Mouse (Mus musculus) kidney, embryonic 16.5 days (tissue): ENCODE results near the gene Gm43720. TPM values are rescaled to one million over a fixed set of nuclear protein-coding genes. Genes with fewer than 3 reads are reported as not detected.
A peak's percentile ranks its signal among the peaks of the same experiment; 100 is the strongest.

Experiments
- ATAC-seq: fragments of 200-750 bp; cut with Nextera tagmentation; 2 replicates; pipeline ENCODE4 v1.8.0; 2017; ENCODE audit warnings: moderate TSS enrichment; ENCODE audit not compliant: low FRiP score, low TSS enrichment
- H3K27ac ChIP-seq: fragments of 300-500 bp; sonication (generic); 2 replicates; pipeline ENCODE4 v1.5.1; 2014; ENCODE audit warnings: low read length
- H3K27me3 ChIP-seq: fragments of 300-500 bp; sonication (generic); 2 replicates; pipeline ENCODE4 v1.6.1; 2014; ENCODE audit warnings: low read length, control low read depth, mixed read lengths; ENCODE audit not compliant: insufficient read depth
- H3K36me3 ChIP-seq: fragments of 300-500 bp; sonication (generic); 2 replicates; pipeline ENCODE4 v1.6.1; 2014; ENCODE audit warnings: low read length, control low read depth, mixed read lengths; ENCODE audit not compliant: insufficient read depth
- H3K4me1 ChIP-seq: fragments of 300-500 bp; sonication (generic); 2 replicates; pipeline ENCODE4 v1.6.1; 2014; ENCODE audit warnings: low read length, control low read depth, mixed read lengths; ENCODE audit not compliant: insufficient read depth
- H3K4me2 ChIP-seq: fragments of 300-500 bp; sonication (generic); replicated peaks from 2 replicates; pipeline ENCODE4 v1.6.1; 2014; ENCODE audit warnings: low read depth, low read length
- H3K4me3 ChIP-seq: fragments of 300-500 bp; sonication (generic); 2 replicates; pipeline ENCODE4 v1.5.1; 2014; ENCODE audit warnings: mild to moderate bottlenecking, low read length
- H3K9ac ChIP-seq: fragments of 300-500 bp; sonication (generic); replicated peaks from 2 replicates; pipeline ENCODE4 v1.6.1; 2014; ENCODE audit warnings: low read length
- H3K9me3 ChIP-seq: fragments of 300-500 bp; sonication (generic); 2 replicates; pipeline ENCODE4 v1.6.1; 2016; ENCODE audit warnings: low read length, control low read depth
- WGBS: fragments of 180-500 bp; shearing (Covaris S2); extraction: QIAGEN DNeasy Blood & Tissue Kit; methylation state at CpG from one replicate; pipeline ENCODE4 v1.1.7; 2014; 5-methylcytosine and 5-hydroxymethylcytosine counted together
- polyA plus RNA-seq: library from polyadenylated mRNA; unstranded; fragments of >200 nt; fragmentation: Nextera tagmentation; extraction: Ambion mirVana; gene quantifications from 2 replicates; pipeline ENCODE4 v1.2.1, GENCODE M21; 2015

The Gm43720 gene
- polyA plus RNA-seq, 1 experiment from 2014 or later: 0.15 TPM

- WGBS: 90% methylated on average over 10 of the region's 10 CpGs
- no peak overlapping the region for H3K4me3 ChIP-seq
- 0 out of 2 replicates have a peak, but pooled peaks cover 4% of the 10 kb centered on the region for H3K9me3 ChIP-seq
- ATAC-seq: no peak
- H3K9ac ChIP-seq: no peak overlapping the region
- H3K4me1 ChIP-seq: peaks cover 15% of the 10 kb centered on the region
- no peak overlapping the region for H3K27ac ChIP-seq
- H3K27me3 ChIP-seq: no peaks in the 10 kb centered on the region
- no peak overlapping the region for H3K4me2 ChIP-seq
- peaks cover 34% of the 10 kb centered on the region for H3K36me3 ChIP-seq
Observed at GRCm38 (mm10) chr5:138256966-138257584, 22.7 kb downstream of the Gm43720 start.

DNA sequence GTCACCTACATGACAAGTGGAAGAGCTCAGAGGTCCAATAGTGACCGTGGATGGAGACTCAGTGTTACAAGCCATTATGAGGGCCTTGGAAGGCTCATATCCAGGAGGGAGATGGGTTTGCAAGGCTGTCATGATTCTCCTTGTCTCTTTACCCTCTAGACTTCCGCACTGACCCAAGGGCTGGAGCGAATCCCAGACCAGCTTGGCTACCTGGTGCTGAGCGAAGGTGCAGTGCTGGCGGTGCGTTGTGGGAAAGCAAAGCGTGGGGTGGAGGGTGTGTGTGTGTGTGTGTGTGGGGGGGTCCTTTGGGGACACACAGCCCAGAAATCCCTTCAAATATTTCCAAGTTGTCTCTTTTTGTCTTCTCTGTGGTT lies 23.7 kb downstream of the Gm43720 start:
- 0 out of 2 replicates have a peak, but pooled peaks cover 4% of the 10 kb centered on the region for H3K9me3 ChIP-seq
- H3K27me3 ChIP-seq: no peaks in the 10 kb centered on the region
- H3K4me2 ChIP-seq: peak overlapping the region; percentile 76
- H3K36me3 ChIP-seq: peaks cover 25% of the 10 kb centered on the region
- 12% methylated on average over 7 of the region's 7 CpGs for WGBS
- peaks cover 11% of the 10 kb centered on the region for H3K4me1 ChIP-seq
- peak overlapping the region; percentile 74 for H3K4me3 ChIP-seq
- peak overlapping the region; percentile 77 for H3K9ac ChIP-seq
- ATAC-seq: peak; percentile 24
- H3K27ac ChIP-seq: peak overlapping the region; percentile 82

- Histone ChIP-seq H3K9ac (peak within 1 kb of the TSS; percentile 78), H3K36me3 (peaks cover 20% of the 10 kb centered on the region), H3K4me2 (peak within 1 kb of the TSS; percentile 76), H3K27ac (peak within 1 kb of the TSS; percentile 82), H3K27me3 (no peaks in the 10 kb centered on the region), H3K4me1 (peaks cover 11% of the 10 kb centered on the region), H3K4me3 (peak within 1 kb of the TSS; percentile 74), H3K9me3 (0 out of 2 replicates have a peak, but pooled peaks cover 4% of the 10 kb centered on the region)
- under 1% methylated on average over 38 of the region's 38 CpGs for WGBS
- ATAC-seq: peak; percentile 100
Observed at GRCm38 (mm10) chr5:138255353-138256093, 24.2 kb downstream of the Gm43720 start, which contains the start of gene Lamtor4. Gene Lamtor4, plus strand, starts transcription at chr5:138255482.

- Histone ChIP-seq H3K4me3 (no peak overlapping the region), H3K9ac (no peak overlapping the region), H3K4me2 (no peak overlapping the region), H3K27me3 (no peaks in the 10 kb centered on the region), H3K9me3 (0 out of 2 replicates have a peak, but pooled peaks cover 4% of the 10 kb centered on the region), H3K36me3 (no peaks in the 10 kb centered on the region), H3K27ac (no peak overlapping the region), H3K4me1 (peaks cover 11% of the 10 kb centered on the region)
- WGBS: 99% methylated on average over 3 of the region's 3 CpGs
- no peak for ATAC-seq
Observed at GRCm38 (mm10) chr5:138253061-138253460, 26.7 kb downstream of the Gm43720 start.

DNA sequence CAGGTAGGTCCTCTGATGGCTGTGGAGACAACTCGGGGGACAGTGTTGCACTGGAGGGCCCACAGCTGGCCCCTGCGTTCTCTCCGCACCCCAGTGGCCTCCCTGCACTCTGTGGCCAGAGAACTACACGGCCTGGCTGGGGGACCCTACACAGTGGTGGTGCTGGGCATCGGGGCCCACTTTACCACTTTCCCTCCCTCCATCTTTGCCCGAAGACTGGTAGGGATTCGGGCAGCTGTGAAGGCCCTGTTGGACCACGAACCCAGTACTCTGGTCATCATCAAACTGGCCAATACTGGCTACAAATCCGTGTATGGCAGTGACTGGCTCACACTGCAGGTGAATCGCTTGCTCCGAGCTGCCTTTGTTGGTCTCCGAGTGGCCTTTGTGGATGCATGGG lies 28.6 kb downstream of the Gm43720 start:
- 81% methylated on average over 12 of the region's 12 CpGs for WGBS
- Histone ChIP-seq H3K36me3 (no peaks in the 10 kb centered on the region), H3K9ac (no peak overlapping the region), H3K4me3 (no peak overlapping the region), H3K4me1 (peaks cover 6% of the 10 kb centered on the region), H3K27me3 (no peaks in the 10 kb centered on the region), H3K4me2 (no peak overlapping the region), H3K9me3 (0 out of 2 replicates have a peak, but pooled peaks cover 4% of the 10 kb centered on the region), H3K27ac (no peak overlapping the region)
- no peak for ATAC-seq

- Histone ChIP-seq H3K4me1 (no peaks in the 10 kb centered on the region), H3K36me3 (no peaks in the 10 kb centered on the region), H3K9ac (no peak overlapping the region), H3K27ac (no peak overlapping the region), H3K9me3 (no peaks in the 10 kb centered on the region), H3K27me3 (no peaks in the 10 kb centered on the region), H3K4me2 (no peak overlapping the region), H3K4me3 (no peak overlapping the region)
- ATAC-seq: no peak
- 35% methylated on average over 2 of the region's 2 CpGs for WGBS
Observed at GRCm38 (mm10) chr5:138241511-138241910, 38.2 kb downstream of the Gm43720 start.

GRCm38 (mm10) chr5:138234224-138234623 lies 45.5 kb downstream of the Gm43720 start:
- peak overlapping the region; percentile 89 for H3K27ac ChIP-seq

DNA sequence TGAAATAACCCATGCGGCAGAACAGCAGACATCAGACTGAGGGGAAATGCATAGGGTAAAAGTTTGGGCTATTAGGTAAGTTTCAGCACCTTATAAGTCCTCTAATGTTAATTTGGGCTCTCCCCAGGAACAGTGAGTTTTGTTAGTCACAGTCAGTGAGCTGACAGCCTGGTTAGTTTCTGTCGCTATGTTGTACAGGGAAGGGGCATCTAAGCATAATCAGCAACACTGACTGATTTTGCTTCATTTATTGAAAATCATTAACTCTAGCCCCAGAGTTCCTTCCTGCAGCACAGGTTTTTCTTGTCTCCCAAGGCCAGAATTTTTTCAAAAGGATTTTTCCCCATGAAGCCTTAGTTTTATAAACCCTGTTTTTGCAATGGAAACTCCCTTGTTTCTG lies 46.0 kb downstream of the Gm43720 start:
- WGBS: 55% methylated on average over 2 of the region's 2 CpGs
- peak overlapping the region; percentile 89 for H3K27ac ChIP-seq
- no peak overlapping the region for H3K4me3 ChIP-seq
- no peaks in the 10 kb centered on the region for H3K36me3 ChIP-seq
- peak; percentile 63; the same call in 1 of the 2 replicates for ATAC-seq
- no peaks in the 10 kb centered on the region for H3K27me3 ChIP-seq
- H3K9me3 ChIP-seq: no peaks in the 10 kb centered on the region
- no peak overlapping the region for H3K4me2 ChIP-seq
- H3K9ac ChIP-seq: no peak overlapping the region
- H3K4me1 ChIP-seq: peaks cover 9% of the 10 kb centered on the region

More at GRCm38 (mm10) chr5:138234224-138234623, 45.5 kb downstream of the Gm43720 start:
- Histone ChIP-seq H3K27me3 (no peaks in the 10 kb centered on the region), H3K9ac (no peak overlapping the region), H3K36me3 (no peaks in the 10 kb centered on the region), H3K9me3 (no peaks in the 10 kb centered on the region), H3K4me1 (peaks cover 9% of the 10 kb centered on the region), H3K4me2 (no peak overlapping the region), H3K4me3 (no peak overlapping the region)
- no peak for ATAC-seq

DNA sequence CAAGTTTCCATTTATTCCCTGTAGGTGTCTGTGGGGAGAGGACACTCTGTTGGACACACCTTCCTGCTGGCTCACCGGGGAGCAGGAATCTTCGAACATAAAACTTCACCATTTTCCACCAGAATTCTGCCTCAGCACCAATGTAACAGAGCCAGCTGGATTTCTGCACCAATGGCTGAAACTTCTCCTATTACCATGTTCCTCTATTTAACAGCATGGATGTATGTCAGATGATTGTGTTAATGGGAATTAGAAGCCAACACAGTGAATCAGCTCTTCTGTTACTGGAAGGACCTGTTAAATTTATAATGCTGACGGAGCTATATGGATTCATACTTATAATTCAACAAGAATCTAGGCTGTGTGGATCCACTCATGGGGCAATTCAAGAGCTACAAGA lies 50.2 kb downstream of the Gm43720 start:
- ATAC-seq: no peak
- Histone ChIP-seq H3K9ac (no peak overlapping the region), H3K36me3 (no peaks in the 10 kb centered on the region), H3K27ac (no peak overlapping the region), H3K4me1 (peaks cover 5% of the 10 kb centered on the region), H3K4me2 (no peak overlapping the region), H3K27me3 (no peaks in the 10 kb centered on the region), H3K4me3 (no peak overlapping the region), H3K9me3 (no peaks in the 10 kb centered on the region)
- 81% methylated on average over 3 of the region's 3 CpGs for WGBS

DNA sequence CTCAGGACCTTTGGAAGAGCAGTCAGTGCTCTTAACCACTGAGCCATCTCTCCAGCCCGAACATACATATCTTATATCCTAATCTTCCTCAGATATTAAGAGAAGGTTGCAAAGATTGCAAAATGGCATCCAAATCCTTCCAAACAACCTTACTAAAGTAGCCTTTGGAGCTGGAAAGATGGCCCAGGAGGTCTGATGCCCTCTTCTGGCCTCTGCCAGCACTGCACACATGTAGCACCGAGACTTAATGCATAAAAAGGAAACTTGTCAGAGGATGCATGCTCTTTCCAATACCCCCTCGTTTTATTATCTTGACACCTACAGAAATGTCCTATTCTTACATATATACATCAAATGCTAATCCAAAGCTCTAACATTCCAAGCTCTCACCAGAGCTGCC lies 51.7 kb downstream of the Gm43720 start:
- 63% methylated on average over 3 of the region's 3 CpGs for WGBS
- no peak overlapping the region for H3K27ac ChIP-seq
- no peak overlapping the region for H3K9ac ChIP-seq
- no peaks in the 10 kb centered on the region for H3K9me3 ChIP-seq
- H3K4me2 ChIP-seq: no peak overlapping the region
- H3K4me3 ChIP-seq: no peak overlapping the region
- no peaks in the 10 kb centered on the region for H3K27me3 ChIP-seq
- no peak for ATAC-seq
- no peaks in the 10 kb centered on the region for H3K36me3 ChIP-seq
- H3K4me1 ChIP-seq: no peaks in the 10 kb centered on the region; the same call in 1 of the 2 replicates
